Mouse (Mus musculus): ENCODE results near the gene Inka2. TPM values are rescaled to one million over a fixed set of nuclear protein-coding genes. Genes with fewer than 3 reads are reported as not detected.

Gene Inka2
- polyA plus RNA-seq, 1 experiment from 2014 or later = 0.13 TPM

- no peak for ATAC-seq
- TF ChIP-seq CTCF (IDR thresholded peaks at IDR 0.05; ENCODE audit: low read depth) (no peak), EP300 (IDR thresholded peaks at IDR 0.05; ENCODE audit: low read depth) (no peak)
- no peak overlapping the region for H3K9ac ChIP-seq (replicated peaks)
- H3K36me3 ChIP-seq (replicated peaks; ENCODE audit: insufficient read depth, low read length) = no peaks in the 10 kb centered on the region
- WGBS (ENCODE audit: insufficient replicate concordance) = 42% methylated on average over 9 of the region's 9 CpGs
- no peak for DNase-seq
- no peak overlapping the region for H3K4me2 ChIP-seq (ENCODE audit: low read depth, low read length)
- no peak overlapping the region for H3K27ac ChIP-seq (ENCODE audit: low read depth)
- H3K4me3 ChIP-seq (ENCODE audit: low read depth, low read length) = no peak overlapping the region
- no peaks in the 10 kb centered on the region for H3K9me3 ChIP-seq (ENCODE audit: low read length)
- no peaks in the 10 kb centered on the region for H3K27me3 ChIP-seq (ENCODE audit: insufficient read depth, low read length)
- H3K4me1 ChIP-seq (ENCODE audit: insufficient read depth) = no peaks in the 10 kb centered on the region
Measured at GRCm38 (mm10) chr3:105668161-105668560, 36.2 kb upstream of the Inka2 start.

DNA sequence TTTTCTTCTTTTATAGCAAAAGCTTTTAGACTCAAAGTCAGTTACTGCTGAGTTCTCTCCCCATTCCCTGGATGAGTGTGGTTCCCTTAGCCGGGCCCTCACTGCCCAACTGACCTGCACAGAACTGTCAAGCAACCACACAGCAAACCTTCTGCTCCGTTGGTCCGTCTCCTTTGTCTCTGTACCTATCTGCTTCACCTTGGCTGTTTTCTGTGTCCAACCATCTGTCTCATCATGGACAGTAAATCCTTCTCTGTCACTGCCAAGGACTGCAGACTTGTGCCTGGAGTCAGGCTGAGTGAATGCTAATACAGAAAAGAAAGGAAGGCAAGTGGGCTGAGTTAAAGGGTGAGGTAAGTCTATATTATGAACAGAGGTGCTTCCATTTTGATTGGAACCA lies 34.6 kb upstream of the Inka2 start:
- Histone ChIP-seq H3K27me3 (ENCODE audit: insufficient read depth, low read length) (no peaks in the 10 kb centered on the region), H3K4me3 (ENCODE audit: low read depth, low read length) (no peak overlapping the region), H3K9ac (replicated peaks) (no peak overlapping the region), H3K4me2 (ENCODE audit: low read depth, low read length) (no peak overlapping the region), H3K4me1 (ENCODE audit: insufficient read depth) (no peaks in the 10 kb centered on the region), H3K36me3 (replicated peaks; ENCODE audit: insufficient read depth, low read length) (no peaks in the 10 kb centered on the region), H3K27ac (ENCODE audit: low read depth) (no peak overlapping the region), H3K9me3 (ENCODE audit: low read length) (no peaks in the 10 kb centered on the region)
- ATAC-seq = no peak
- no peak for TF ChIP-seq EP300 (IDR thresholded peaks at IDR 0.05; ENCODE audit: low read depth)
- no peak for TF ChIP-seq CTCF (IDR thresholded peaks at IDR 0.05; ENCODE audit: low read depth)
- no peak for DNase-seq
- 66% methylated on average over 3 of the region's 3 CpGs for WGBS (ENCODE audit: insufficient replicate concordance)

GRCm38 (mm10) chr3:105670801-105671200 lies 33.6 kb upstream of the Inka2 start:
- DNase-seq (no peak), ATAC-seq (no peak)
- no peaks in the 10 kb centered on the region for H3K36me3 ChIP-seq (replicated peaks; ENCODE audit: insufficient read depth, low read length)
- H3K9me3 ChIP-seq (ENCODE audit: low read length) = no peaks in the 10 kb centered on the region
- WGBS (ENCODE audit: insufficient replicate concordance) = 78% methylated on average over 1 of the region's 1 CpGs
- no peaks in the 10 kb centered on the region for H3K27me3 ChIP-seq (ENCODE audit: insufficient read depth, low read length)
- H3K27ac ChIP-seq (ENCODE audit: low read depth) = no peak overlapping the region
- H3K4me1 ChIP-seq (ENCODE audit: insufficient read depth) = no peaks in the 10 kb centered on the region
- no peak overlapping the region for H3K9ac ChIP-seq (replicated peaks)
- H3K4me3 ChIP-seq (ENCODE audit: low read depth, low read length) = no peak overlapping the region
- TF ChIP-seq EP300 (IDR thresholded peaks at IDR 0.05; ENCODE audit: low read depth) = no peak
- TF ChIP-seq CTCF (IDR thresholded peaks at IDR 0.05; ENCODE audit: low read depth) = no peak
- no peak overlapping the region for H3K4me2 ChIP-seq (ENCODE audit: low read depth, low read length)

DNA sequence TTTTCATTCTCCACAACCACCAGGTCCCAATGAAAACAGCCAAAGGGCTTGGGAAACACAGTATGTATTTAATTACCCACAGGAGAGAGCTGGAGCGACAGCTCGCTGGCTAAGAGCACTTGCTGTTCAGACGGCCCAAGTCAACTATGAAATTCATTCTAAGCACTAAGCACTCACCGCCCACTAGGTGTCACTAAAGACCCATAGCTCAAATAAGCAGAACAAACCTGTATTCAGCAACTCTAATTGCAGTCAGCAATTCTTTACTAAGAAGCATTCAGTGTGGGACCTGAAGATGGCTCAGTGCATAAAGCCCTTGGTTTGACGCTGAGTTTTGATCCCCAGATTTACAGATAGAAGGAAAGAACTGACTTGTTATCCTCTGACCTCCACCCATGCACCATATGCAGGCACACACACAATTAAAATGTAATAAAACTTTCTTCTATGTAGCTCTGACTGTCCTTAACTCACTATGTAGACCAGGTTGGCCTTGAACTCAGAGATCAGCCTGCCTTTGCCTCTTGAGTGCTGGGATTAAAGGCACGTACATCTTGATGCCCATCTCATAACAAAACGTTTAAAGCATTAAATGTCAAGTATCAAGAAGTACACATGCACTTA lies 29.7 kb upstream of the Inka2 start:
- no peaks in the 10 kb centered on the region for H3K27me3 ChIP-seq (ENCODE audit: insufficient read depth, low read length)
- H3K4me3 ChIP-seq (ENCODE audit: low read depth, low read length) = no peak overlapping the region
- no peaks in the 10 kb centered on the region for H3K4me1 ChIP-seq (ENCODE audit: insufficient read depth)
- H3K4me2 ChIP-seq (ENCODE audit: low read depth, low read length) = no peak overlapping the region
- no peaks in the 10 kb centered on the region for H3K9me3 ChIP-seq (ENCODE audit: low read length)
- peak; percentile 55 for DNase-seq
- no peak overlapping the region for H3K9ac ChIP-seq (replicated peaks)
- ATAC-seq = peak; percentile 45; the same call in 1 of the 2 replicates
- TF ChIP-seq EP300 (IDR thresholded peaks at IDR 0.05; ENCODE audit: low read depth) = no peak
- TF ChIP-seq CTCF (IDR thresholded peaks at IDR 0.05; ENCODE audit: low read depth) = peak; percentile 98
- peaks cover 22% of the 10 kb centered on the region for H3K36me3 ChIP-seq (replicated peaks; ENCODE audit: insufficient read depth, low read length)
- H3K27ac ChIP-seq (ENCODE audit: low read depth) = no peak overlapping the region
- 20% methylated on average over 7 of the region's 7 CpGs for WGBS (ENCODE audit: insufficient replicate concordance)

GRCm38 (mm10) chr3:105675932-105676331 lies 28.5 kb upstream of the Inka2 start:
- ATAC-seq (no peak), DNase-seq (no peak)
- 26% methylated on average over 2 of the region's 2 CpGs for WGBS (ENCODE audit: insufficient replicate concordance)
- Histone ChIP-seq H3K4me3 (ENCODE audit: low read depth, low read length) (no peak overlapping the region), H3K36me3 (replicated peaks; ENCODE audit: insufficient read depth, low read length) (peaks cover 32% of the 10 kb centered on the region), H3K27me3 (ENCODE audit: insufficient read depth, low read length) (no peaks in the 10 kb centered on the region), H3K4me1 (ENCODE audit: insufficient read depth) (no peaks in the 10 kb centered on the region), H3K9ac (replicated peaks) (no peak overlapping the region), H3K4me2 (ENCODE audit: low read depth, low read length) (no peak overlapping the region), H3K27ac (ENCODE audit: low read depth) (no peak overlapping the region), H3K9me3 (ENCODE audit: low read length) (no peaks in the 10 kb centered on the region)
- TF ChIP-seq CTCF (IDR thresholded peaks at IDR 0.05; ENCODE audit: low read depth) (no peak), EP300 (IDR thresholded peaks at IDR 0.05; ENCODE audit: low read depth) (no peak)

GRCm38 (mm10) chr3:105680346-105680745 lies 24.1 kb upstream of the Inka2 start:
- Histone ChIP-seq H3K4me1 (ENCODE audit: insufficient read depth) (no peaks in the 10 kb centered on the region), H3K27me3 (ENCODE audit: insufficient read depth, low read length) (no peaks in the 10 kb centered on the region), H3K4me2 (ENCODE audit: low read depth, low read length) (no peak overlapping the region), H3K36me3 (replicated peaks; ENCODE audit: insufficient read depth, low read length) (peaks cover 57% of the 10 kb centered on the region), H3K9me3 (ENCODE audit: low read length) (no peaks in the 10 kb centered on the region), H3K27ac (ENCODE audit: low read depth) (no peak overlapping the region), H3K4me3 (ENCODE audit: low read depth, low read length) (no peak overlapping the region), H3K9ac (replicated peaks) (no peak overlapping the region)
- DNase-seq (no peak), ATAC-seq (no peak)
- 93% methylated on average over 7 of the region's 7 CpGs for WGBS (ENCODE audit: insufficient replicate concordance)
- no peak for TF ChIP-seq CTCF (IDR thresholded peaks at IDR 0.05; ENCODE audit: low read depth)
- TF ChIP-seq EP300 (IDR thresholded peaks at IDR 0.05; ENCODE audit: low read depth) = no peak

Data from liver, postnatal 0 days (tissue).